Mouse (Mus musculus) limb, embryonic 11.5 days (tissue): Measurements from ENCODE around the gene Grik4. TPM values are rescaled to one million over a fixed set of nuclear protein-coding genes. Genes with fewer than 3 reads are reported as not detected.

ENCODE experiments used
- ATAC-seq: fragments of 200-750 bp; cut with Nextera tagmentation; 2 replicates; pipeline ENCODE4 v1.8.0; 2017; ENCODE audit warnings: low read depth; ENCODE audit not compliant: insufficient number of reproducible peaks, low FRiP score, low TSS enrichment
- DNase-seq: peaks from one replicate; pipeline ENCODE4 v3.0.0-alpha.2; 2015; ENCODE audit warnings: low spot score
- H3K27ac ChIP-seq: fragments of 300-500 bp; sonication (generic); replicated peaks from 2 replicates; pipeline ENCODE4 v1.5.1; 2014; ENCODE audit warnings: low read depth, mild to moderate bottlenecking, low read length
- H3K27me3 ChIP-seq: fragments of 300-500 bp; sonication (generic); 2 replicates; pipeline ENCODE4 v1.6.1; 2014; ENCODE audit warnings: mild to moderate bottlenecking, low read length, mixed read lengths; ENCODE audit not compliant: control insufficient read depth, insufficient read depth
- H3K36me3 ChIP-seq: fragments of 300-500 bp; sonication (generic); 2 replicates; pipeline ENCODE4 v1.6.1; 2014; ENCODE audit warnings: mild to moderate bottlenecking, low read length, moderate library complexity, mixed read lengths; ENCODE audit not compliant: control insufficient read depth, insufficient read depth
- H3K4me1 ChIP-seq: fragments of 300-500 bp; sonication (generic); 2 replicates; pipeline ENCODE4 v1.6.1; 2014; ENCODE audit warnings: low read length, mixed read lengths; ENCODE audit not compliant: control insufficient read depth, insufficient read depth
- H3K4me2 ChIP-seq: fragments of 300-500 bp; sonication (generic); 2 replicates; pipeline ENCODE4 v1.6.1; 2014; ENCODE audit warnings: low read depth, mild to moderate bottlenecking, moderate library complexity; ENCODE audit not compliant: severe bottlenecking
- H3K4me3 ChIP-seq: fragments of 300-500 bp; sonication (generic); 2 replicates; pipeline ENCODE4 v1.5.1; 2014; ENCODE audit warnings: low read depth, low read length
- H3K9ac ChIP-seq: fragments of 300-500 bp; sonication (generic); 2 replicates; pipeline ENCODE4 v1.6.1; 2014; ENCODE audit warnings: mild to moderate bottlenecking, low read length
- H3K9me3 ChIP-seq: fragments of 300-500 bp; sonication (generic); 2 replicates; pipeline ENCODE4 v1.6.1; 2016; ENCODE audit warnings: low read length; ENCODE audit not compliant: control insufficient read depth
- WGBS: fragments of 180-500 bp; shearing (Covaris S2); extraction: QIAGEN DNeasy Blood & Tissue Kit; methylation state at CpG from one replicate; pipeline ENCODE4 v1.1.7; 2014; 5-methylcytosine and 5-hydroxymethylcytosine counted together
- polyA plus RNA-seq: library from polyadenylated mRNA; unstranded; fragments of >200 nt; fragmentation: Nextera tagmentation; extraction: Ambion mirVana; gene quantifications from 2 replicates; pipeline ENCODE4 v1.2.1, GENCODE M21; 2014

The Grik4 gene
- polyA plus RNA-seq, 1 experiment from 2014 or later: 1.1 TPM

DNA sequence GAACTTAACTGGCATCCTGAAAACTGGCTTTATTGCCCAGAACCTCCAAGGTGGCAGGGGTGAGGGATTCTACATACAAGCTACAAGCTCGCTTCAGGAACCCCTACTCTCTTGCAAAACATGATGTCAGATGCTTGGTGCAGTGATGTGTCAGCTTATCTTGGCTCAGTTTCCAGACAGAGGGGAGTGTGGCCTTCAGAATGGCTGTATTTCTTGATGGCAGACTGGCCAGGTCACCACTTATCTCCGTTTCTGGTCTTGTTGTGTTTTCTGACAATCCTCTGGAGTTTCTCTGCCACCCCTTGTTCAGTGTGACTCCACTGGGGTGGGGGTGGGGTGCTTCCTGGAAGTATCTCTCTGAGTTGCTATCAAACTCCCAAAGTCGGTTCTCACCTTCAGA is 412.3 kb downstream of the Grik4 start:
- Histone ChIP-seq H3K27me3 (no peaks in the 10 kb centered on the region), H3K4me1 (peaks cover 11% of the 10 kb centered on the region), H3K9me3 (no peaks in the 10 kb centered on the region), H3K36me3 (no peaks in the 10 kb centered on the region), H3K9ac (no peak overlapping the region), H3K27ac (no peak overlapping the region), H3K4me2 (no peak overlapping the region), H3K4me3 (no peak overlapping the region)
- no peak for DNase-seq
- no peak for ATAC-seq
- 33% methylated on average over 3 of the region's 3 CpGs for WGBS

DNA sequence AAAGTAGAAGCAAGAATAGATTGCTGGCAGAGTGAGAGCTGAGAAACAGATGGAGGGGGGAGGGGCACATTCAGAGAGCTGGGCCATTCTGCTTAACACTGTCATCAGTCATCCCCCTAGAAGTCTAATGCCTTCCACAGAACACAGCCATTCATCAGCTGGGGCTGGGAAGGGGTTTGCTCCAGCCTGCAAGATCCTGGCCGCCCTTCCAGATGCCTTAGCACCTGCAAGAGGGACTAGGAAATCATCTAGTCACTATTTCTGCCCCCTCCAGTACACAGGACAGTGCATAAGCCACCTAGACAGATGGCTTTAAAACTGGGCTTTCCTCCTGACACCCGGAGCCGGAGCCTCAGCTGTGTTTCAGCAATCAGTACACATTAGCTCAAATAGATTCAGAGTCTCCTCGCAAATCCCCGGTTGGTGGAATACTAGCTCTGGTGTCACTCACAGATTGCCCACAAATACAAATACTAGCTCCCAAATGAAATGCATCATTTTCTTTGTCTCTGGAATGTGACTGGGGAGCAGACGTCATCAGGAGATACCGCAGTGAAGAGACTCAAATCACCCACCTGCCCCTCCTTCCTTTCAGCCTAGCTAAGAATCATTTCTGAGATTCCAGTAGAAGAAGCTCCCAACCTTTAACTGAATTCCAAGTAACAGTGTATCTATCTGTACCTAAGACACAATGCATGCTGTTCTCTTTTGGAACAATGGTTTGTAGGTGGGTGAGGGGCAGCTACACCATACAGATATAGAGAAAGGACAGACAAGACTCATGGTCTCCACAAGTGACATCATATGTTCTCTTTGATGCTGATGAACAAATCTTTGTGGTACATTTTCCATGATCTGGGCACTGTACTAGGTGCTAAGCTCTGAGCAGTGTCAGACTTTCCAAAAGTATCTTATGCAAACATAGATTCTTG is 413.8 kb downstream of the Grik4 start:
- no peaks in the 10 kb centered on the region for H3K27me3 ChIP-seq
- no peak overlapping the region for H3K4me2 ChIP-seq
- no peaks in the 10 kb centered on the region for H3K9me3 ChIP-seq
- H3K9ac ChIP-seq: no peak overlapping the region
- ATAC-seq (peak; percentile 21; the same call in 1 of the 2 replicates), DNase-seq (peak; percentile 41)
- H3K4me1 ChIP-seq: peaks cover 11% of the 10 kb centered on the region
- no peak overlapping the region for H3K27ac ChIP-seq
- H3K36me3 ChIP-seq: no peaks in the 10 kb centered on the region
- H3K4me3 ChIP-seq: no peak overlapping the region
- 59% methylated on average over 7 of the region's 7 CpGs for WGBS

DNA sequence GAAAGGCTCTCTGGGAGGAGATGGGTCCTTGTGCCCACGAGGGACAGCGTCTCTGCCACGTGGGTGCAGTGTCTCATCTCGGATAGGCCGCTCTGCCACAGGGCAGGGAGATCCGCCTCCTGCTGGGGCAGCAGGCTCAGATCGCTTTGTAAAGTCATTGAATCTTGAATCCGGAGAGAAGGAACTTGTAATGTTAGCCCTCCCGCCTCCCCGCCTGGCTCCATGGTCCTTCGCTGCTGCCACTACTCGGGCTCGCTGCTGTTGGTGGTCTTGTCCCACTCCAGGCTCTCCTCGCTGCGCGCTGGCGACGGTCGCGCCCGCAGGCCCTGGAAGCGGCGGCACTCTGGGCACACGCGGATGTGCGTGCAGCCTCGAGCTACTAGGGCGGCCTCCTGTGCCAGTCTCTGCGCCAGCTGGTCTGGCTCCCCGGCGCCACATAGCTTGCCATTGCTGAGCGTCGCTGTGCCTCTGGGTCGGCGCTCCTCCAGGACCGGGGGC is 423.7 kb downstream of the Grik4 start:
- H3K9me3 ChIP-seq: no peaks in the 10 kb centered on the region
- DNase-seq (peak; percentile 59), ATAC-seq (no peak)
- no peak overlapping the region for H3K27ac ChIP-seq
- H3K4me1 ChIP-seq: no peaks in the 10 kb centered on the region
- H3K4me2 ChIP-seq: peak overlapping the region; percentile 53
- peak overlapping the region; percentile 42; the same call in 1 of the 2 replicates for H3K9ac ChIP-seq
- no peaks in the 10 kb centered on the region for H3K36me3 ChIP-seq
- peak overlapping the region; percentile 21 for H3K4me3 ChIP-seq
- WGBS: 3% methylated on average over 36 of the region's 36 CpGs
- H3K27me3 ChIP-seq: peaks cover 9% of the 10 kb centered on the region; the same call in 1 of the 2 replicates

DNA sequence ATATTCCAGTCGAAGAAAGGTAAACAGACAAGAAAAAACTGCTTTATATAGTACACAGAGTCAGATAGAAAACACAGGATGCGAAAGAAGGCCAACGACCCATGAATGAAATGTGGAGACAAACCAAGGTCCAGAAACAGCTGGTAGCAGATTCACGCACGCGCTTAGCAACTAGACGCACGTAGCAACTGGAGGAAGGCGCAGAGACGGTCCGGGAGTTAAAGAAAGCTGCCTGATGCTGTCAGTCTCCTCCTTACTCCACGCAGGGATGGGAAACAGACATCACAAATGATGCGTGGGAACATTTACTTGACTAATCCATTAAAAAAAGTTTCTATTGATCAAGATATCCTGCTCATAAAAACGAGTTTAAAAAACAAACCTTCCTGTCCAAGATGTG is 426.1 kb downstream of the Grik4 start:
- peaks cover 9% of the 10 kb centered on the region; the same call in 1 of the 2 replicates for H3K27me3 ChIP-seq
- H3K4me2 ChIP-seq: no peak overlapping the region
- ATAC-seq (no peak), DNase-seq (no peak)
- 81% methylated on average over 14 of the region's 14 CpGs for WGBS
- no peak overlapping the region for H3K9ac ChIP-seq
- H3K9me3 ChIP-seq: no peaks in the 10 kb centered on the region
- H3K4me1 ChIP-seq: no peaks in the 10 kb centered on the region
- no peak overlapping the region for H3K4me3 ChIP-seq
- no peaks in the 10 kb centered on the region for H3K36me3 ChIP-seq
- H3K27ac ChIP-seq: no peak overlapping the region

DNA sequence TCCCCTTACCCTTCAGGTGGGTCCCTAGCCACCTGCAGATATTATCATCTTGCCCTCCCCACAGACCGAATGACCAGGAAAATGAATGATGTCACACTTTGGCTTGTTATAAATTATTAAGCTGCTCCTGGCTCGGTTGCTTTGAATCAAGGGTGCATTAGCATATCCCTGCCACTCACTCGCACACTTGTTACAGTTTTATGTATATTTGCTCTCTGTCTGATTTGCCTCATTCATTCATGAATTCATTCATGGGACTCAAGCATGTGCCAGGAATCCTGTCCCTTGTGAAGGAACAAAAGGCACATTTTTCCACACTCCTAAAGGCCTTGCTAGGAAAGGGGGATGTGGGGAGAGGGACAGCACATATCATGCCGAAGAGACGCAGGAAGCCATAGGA is 431.1 kb downstream of the Grik4 start:
- WGBS: 87% methylated on average over 5 of the region's 5 CpGs
- Histone ChIP-seq H3K36me3 (no peaks in the 10 kb centered on the region), H3K9me3 (no peaks in the 10 kb centered on the region), H3K27ac (no peak overlapping the region), H3K4me3 (no peak overlapping the region), H3K27me3 (no peaks in the 10 kb centered on the region), H3K9ac (no peak overlapping the region), H3K4me2 (no peak overlapping the region), H3K4me1 (no peaks in the 10 kb centered on the region)
- ATAC-seq: no peak
- no peak for DNase-seq

DNA sequence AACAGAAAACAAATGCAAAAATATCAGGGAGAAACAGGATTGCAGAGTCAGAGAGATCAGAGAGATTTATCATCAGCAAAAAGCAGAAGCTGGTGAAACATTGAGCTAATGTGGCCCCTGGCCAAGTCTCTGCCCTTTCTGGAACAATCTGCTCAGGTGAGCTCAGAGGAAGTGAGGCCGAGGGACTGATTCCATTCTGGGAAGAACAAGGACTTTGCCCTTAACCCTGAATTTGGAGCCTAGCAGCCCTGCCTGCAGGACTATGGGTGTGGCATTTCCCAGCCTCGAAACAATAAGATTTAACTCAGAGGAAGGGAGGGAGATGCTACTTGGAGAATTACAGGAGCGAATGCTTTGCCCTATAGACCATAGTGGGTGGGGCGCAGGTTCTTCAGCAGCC is 432.0 kb downstream of the Grik4 start:
- H3K4me3 ChIP-seq: no peak overlapping the region
- WGBS: 79% methylated on average over 4 of the region's 4 CpGs
- no peaks in the 10 kb centered on the region for H3K4me1 ChIP-seq
- no peaks in the 10 kb centered on the region for H3K27me3 ChIP-seq
- H3K36me3 ChIP-seq: no peaks in the 10 kb centered on the region
- no peak for DNase-seq
- H3K27ac ChIP-seq: no peak overlapping the region
- ATAC-seq: no peak
- H3K4me2 ChIP-seq: no peak overlapping the region
- no peaks in the 10 kb centered on the region for H3K9me3 ChIP-seq
- no peak overlapping the region for H3K9ac ChIP-seq

DNA sequence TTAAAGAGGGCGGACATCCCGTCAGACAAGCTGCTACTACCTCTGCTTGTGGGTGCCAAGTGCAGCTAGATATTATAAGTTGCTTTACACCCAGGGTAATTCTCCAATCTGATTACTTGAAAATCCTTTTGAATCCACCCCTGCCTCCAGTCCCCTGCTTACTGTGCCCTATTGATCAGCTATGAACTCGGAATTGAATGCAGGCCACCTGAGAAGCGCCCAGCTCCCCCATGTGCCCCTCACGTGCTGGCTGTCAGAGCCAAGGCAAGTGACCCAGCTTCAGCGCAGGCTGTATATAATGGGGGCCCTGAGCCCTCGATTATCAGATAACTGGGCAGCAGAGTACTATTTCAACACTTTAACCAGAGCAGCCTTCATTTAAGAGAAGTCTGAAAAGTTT is 436.1 kb downstream of the Grik4 start:
- 74% methylated on average over 7 of the region's 7 CpGs for WGBS

DNA sequence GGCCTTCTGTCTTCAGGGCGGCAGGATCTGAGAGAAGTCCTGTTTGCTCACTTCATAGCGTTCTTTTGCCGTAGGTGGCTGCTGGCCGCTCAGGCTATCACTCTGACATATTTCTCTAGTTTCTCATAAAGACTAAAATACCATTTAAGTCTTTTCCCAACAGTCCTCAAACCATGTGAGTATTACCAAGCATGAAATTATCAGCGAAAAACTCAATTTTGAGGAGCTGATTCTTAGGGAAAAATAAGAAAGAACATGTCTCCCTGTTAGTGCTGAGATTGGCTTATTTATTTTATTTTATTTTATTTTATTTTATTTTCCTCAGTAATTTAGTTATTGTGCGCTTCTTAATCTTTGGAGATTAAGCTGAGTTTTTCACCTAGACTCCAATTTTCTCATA is 436.6 kb downstream of the Grik4 start, which contains the start of gene Tbcel:
Tbcel (minus strand) TSS at position 101 of the 400 bp plus-strand sequence.
- WGBS: 88% methylated on average over 6 of the region's 6 CpGs
- Histone ChIP-seq H3K9me3 (no peaks in the 10 kb centered on the region), H3K27me3 (no peaks in the 10 kb centered on the region), H3K27ac (no peak within 1 kb of the TSS), H3K9ac (no peak within 1 kb of the TSS), H3K4me1 (no peaks in the 10 kb centered on the region), H3K4me3 (no peak within 1 kb of the TSS), H3K36me3 (no peaks in the 10 kb centered on the region), H3K4me2 (no peak within 1 kb of the TSS)
- ATAC-seq (no peak), DNase-seq (no peak)

More for the DNA sequence above, 436.1 kb downstream of the Grik4 start:
- Histone ChIP-seq H3K4me1 (no peaks in the 10 kb centered on the region), H3K36me3 (no peaks in the 10 kb centered on the region), H3K4me3 (no peak overlapping the region), H3K27me3 (no peaks in the 10 kb centered on the region), H3K4me2 (no peak overlapping the region), H3K9me3 (no peaks in the 10 kb centered on the region), H3K9ac (no peak overlapping the region), H3K27ac (no peak overlapping the region)
- ATAC-seq (no peak), DNase-seq (no peak)
